8 mouse cellular contexts compared by ENCODE assay signal in genomic region chr5:23844531-23844841, GRCm38 (mm10). TPM values are rescaled to one million over a fixed set of nuclear protein-coding genes. Genes with fewer than 3 reads are reported as not detected.
DNase-seq lines count a peak whose midpoint lies in the region; ATAC-seq and TF ChIP-seq lines count a peak whose summit lies in the region.

No protein-coding gene starts in this region.

- peak overlapping the region; percentile 66 for H3K4me3 ChIP-seq in forebrain, embryonic 12.5 days (replicated peaks)
- H3K4me3 ChIP-seq in intestine, embryonic 14.5 days (ENCODE audit: low read depth, low read length) = peak overlapping the region; percentile 84
- peak overlapping the region; percentile 74 for H3K4me3 ChIP-seq in liver, postnatal 0 days (ENCODE audit: low read depth, low read length)

- TF ChIP-seq EP300 in liver, postnatal 0 days (IDR thresholded peaks at IDR 0.05; ENCODE audit: low read depth) = no peak

- 46% methylated on average over 7 of the region's 7 CpGs for WGBS in forebrain, embryonic 12.5 days
- 20% methylated on average over 7 of the region's 7 CpGs for WGBS in intestine, embryonic 14.5 days
- WGBS in liver, postnatal 0 days (ENCODE audit: insufficient replicate concordance) = 18% methylated on average over 7 of the region's 7 CpGs

- no peaks in the 10 kb centered on the region; the same call in 1 of the 2 replicates for H3K27me3 ChIP-seq in forebrain, embryonic 12.5 days
- H3K27me3 ChIP-seq in intestine, embryonic 14.5 days (replicated peaks; ENCODE audit: control insufficient read depth, insufficient read depth, low read length) = no peaks in the 10 kb centered on the region
- H3K27me3 ChIP-seq in liver, postnatal 0 days (ENCODE audit: insufficient read depth, low read length) = no peaks in the 10 kb centered on the region

- H3K4me1 ChIP-seq in forebrain, embryonic 12.5 days = peaks cover 16% of the 10 kb centered on the region
- peaks cover 16% of the 10 kb centered on the region for H3K4me1 ChIP-seq in intestine, embryonic 14.5 days (replicated peaks; ENCODE audit: control insufficient read depth, insufficient read depth, low read length)
- peaks cover 15% of the 10 kb centered on the region for H3K4me1 ChIP-seq in liver, postnatal 0 days (ENCODE audit: insufficient read depth)

- peak; percentile 51 to 63 for DNase-seq in heart, adult 18-20 months
- DNase-seq in heart, postnatal 25 days (ENCODE audit: low spot score) = no peak
- peak; percentile 44 for DNase-seq in MN1 (ENCODE audit: low spot score)
- no peak for DNase-seq in intestine, embryonic 14.5 days (ENCODE audit: low spot score)
- DNase-seq in liver, postnatal 0 days = peak; percentile 42
- DNase-seq in right cerebral cortex, postnatal 14 days = peak; percentile 60
- no peak for DNase-seq in frontal cortex, postnatal 10 days (ENCODE audit: low spot score in 2 of 2)

- peak; percentile 44 for ATAC-seq in forebrain, embryonic 12.5 days (ENCODE audit: low FRiP score)
- ATAC-seq in intestine, embryonic 14.5 days (replicated peaks; ENCODE audit: low FRiP score, low TSS enrichment, low read depth) = peak; percentile 28; the same call in 1 of the 2 replicates
- peak; percentile 38 for ATAC-seq in liver, postnatal 0 days

- H3K4me2 ChIP-seq in forebrain, embryonic 12.5 days = peak overlapping the region; percentile 74
- peak overlapping the region; percentile 92 for H3K4me2 ChIP-seq in intestine, embryonic 14.5 days (ENCODE audit: low read length)
- H3K4me2 ChIP-seq in liver, postnatal 0 days (ENCODE audit: low read depth, low read length) = peak overlapping the region; percentile 74

- H3K9ac ChIP-seq in forebrain, embryonic 12.5 days = peak overlapping the region; percentile 58
- peak overlapping the region; percentile 86 for H3K9ac ChIP-seq in intestine, embryonic 14.5 days (ENCODE audit: low read length)
- peak overlapping the region; percentile 71 for H3K9ac ChIP-seq in liver, postnatal 0 days (replicated peaks)

- peak overlapping the region; percentile 83 for H3K27ac ChIP-seq in forebrain, embryonic 12.5 days
- H3K27ac ChIP-seq in intestine, embryonic 14.5 days (ENCODE audit: low read depth) = peak overlapping the region; percentile 79
- peak overlapping the region; percentile 79 for H3K27ac ChIP-seq in liver, postnatal 0 days (ENCODE audit: low read depth)

- intact Hi-C loops in heart, postnatal 25 days (cut with DNase I) = no loop called here

- H3K36me3 ChIP-seq in forebrain, embryonic 12.5 days (replicated peaks) = peaks cover 11% of the 10 kb centered on the region
- H3K36me3 ChIP-seq in intestine, embryonic 14.5 days (ENCODE audit: control insufficient read depth, insufficient read depth, low read length) = peaks cover 12% of the 10 kb centered on the region; the same call in 1 of the 2 replicates
- H3K36me3 ChIP-seq in liver, postnatal 0 days (replicated peaks; ENCODE audit: insufficient read depth, low read length) = peaks cover 6% of the 10 kb centered on the region; the same call in 1 of the 2 replicates

- no peak for TF ChIP-seq CTCF in liver, postnatal 0 days (IDR thresholded peaks at IDR 0.05; ENCODE audit: low read depth)

- no peaks in the 10 kb centered on the region for H3K9me3 ChIP-seq in forebrain, embryonic 12.5 days
- no peaks in the 10 kb centered on the region for H3K9me3 ChIP-seq in intestine, embryonic 14.5 days (ENCODE audit: control insufficient read depth, low read length)
- H3K9me3 ChIP-seq in liver, postnatal 0 days (ENCODE audit: low read length) = no peaks in the 10 kb centered on the region

RNA-seq across cellular contexts. Expression of gene Tomm7, which starts 0.5 kb away (rescaled TPM):
- 100 to 1,000 TPM; 110 to 111 TPM for total RNA-seq in heart, adult 18-20 months (2021)
- 100 to 1,000 TPM; 102 to 106 TPM for total RNA-seq in heart, postnatal 25 days (2021)
- polyA plus RNA-seq in forebrain, embryonic 12.5 days (2016; fragmentation: Nextera tagmentation; extraction: Ambion mirVana) = 121 and 134 TPM in 2 replicates
- polyA plus RNA-seq in intestine, embryonic 14.5 days (2014; fragmentation: Nextera tagmentation; extraction: Ambion mirVana) = 141 and 152 TPM in 2 replicates
- polyA plus RNA-seq in liver, postnatal 0 days (2015; fragmentation: Nextera tagmentation; extraction: Ambion mirVana) = 63.2 and 64.7 TPM in 2 replicates

RNA-seq across cellular contexts. Expression of gene Rint1, which starts 57.0 kb away (rescaled TPM):
- 10 to 100 TPM; 14.7 to 15.0 TPM for total RNA-seq in heart, adult 18-20 months (2021)
- 10 to 100 TPM; 11.3 to 12.5 TPM for total RNA-seq in heart, postnatal 25 days (2021)
- 30.7 and 37.7 TPM in 2 replicates for polyA plus RNA-seq in forebrain, embryonic 12.5 days (2016; fragmentation: Nextera tagmentation; extraction: Ambion mirVana)
- 29.6 and 31.1 TPM in 2 replicates for polyA plus RNA-seq in intestine, embryonic 14.5 days (2014; fragmentation: Nextera tagmentation; extraction: Ambion mirVana)
- 9.6 and 10.9 TPM in 2 replicates for polyA plus RNA-seq in liver, postnatal 0 days (2015; fragmentation: Nextera tagmentation; extraction: Ambion mirVana)

Comparison
In these comparisons a context has a peak if more than half of its experiments do, and no peak if none do; other contexts are left out.
1. DNase-seq: peak in heart, adult 18-20 months (2 of 2), MN1 (single experiment), liver, postnatal 0 days (single experiment) and right cerebral cortex, postnatal 14 days (single experiment); none in heart, postnatal 25 days (single experiment), intestine, embryonic 14.5 days (single experiment) and frontal cortex, postnatal 10 days (0 of 2).
2. Peak in every context shown above with its lines, with median percentiles within 50 percentile points of each other: ATAC-seq, H3K27ac ChIP-seq, H3K4me2 ChIP-seq, H3K4me3 ChIP-seq and H3K9ac ChIP-seq.